Mouse (Mus musculus) lung, adult 2 months (tissue): ENCODE data around the gene Cd5l. TPM values are rescaled to one million over a fixed set of nuclear protein-coding genes. Genes with fewer than 3 reads are reported as not detected.

Source experiments
- DNase-seq: peaks from one replicate; pipeline ENCODE4 v3.0.0; 2022
- H3K4me1 ChIP-seq: fragments of 200-500 bp; 2 replicates; pipeline ENCODE4 v1.6.1; 2011; ENCODE audit warnings: low read length; ENCODE audit not compliant: control insufficient read depth, insufficient read depth
- H3K4me3 ChIP-seq: fragments of 200-500 bp; replicated peaks from 2 replicates; pipeline ENCODE3; 2011; ENCODE audit warnings: low read depth, mild to moderate bottlenecking, control low read depth, low read length; ENCODE audit errors: extremely low read depth
- CTCF ChIP-seq: fragments of 200-500 bp; IDR thresholded peaks from 2 replicates; pipeline ENCODE4 v1.5.1; 2011; ENCODE audit warnings: mild to moderate bottlenecking, low read length, control low read depth; ENCODE audit not compliant: insufficient read depth
- POLR2A ChIP-seq: fragments of 200-500 bp; IDR thresholded peaks from 2 replicates; pipeline ENCODE4 v1.6.1; 2011; ENCODE audit warnings: low read depth, mild to moderate bottlenecking, control low read depth, low read length, borderline replicate concordance; ENCODE audit errors: extremely low read depth
- WGBS: fragments of 180-500 bp; shearing (Covaris S2); methylation state at CpG from one replicate; pipeline ENCODE4 v1.1.7; 2018; 5-methylcytosine and 5-hydroxymethylcytosine counted together
- polyA plus RNA-seq: library from polyadenylated mRNA; depleted of rRNA; stranded (reverse); fragments of >200 nt; gene quantifications from 2 replicates; pipeline ENCODE4 v1.2.3, GENCODE M21; 2012; rRNA removed

The Cd5l gene
- polyA plus RNA-seq, 1 experiment: 2.8 TPM

GRCm38 (mm10) chr3:87399906-87400305 lies 42.2 kb downstream of the Cd5l start:
- no peak for DNase-seq
- TF ChIP-seq CTCF: no peak
- TF ChIP-seq POLR2A: no peak
- no peak overlapping the region for H3K4me3 ChIP-seq
- no peaks in the 10 kb centered on the region for H3K4me1 ChIP-seq
- 82% methylated on average over 4 of the region's 4 CpGs for WGBS

- DNase-seq: no peak
- Histone ChIP-seq H3K4me3 (no peak overlapping the region), H3K4me1 (no peaks in the 10 kb centered on the region)
- TF ChIP-seq POLR2A: no peak
- TF ChIP-seq CTCF: no peak
- WGBS: 33% methylated on average over 5 of the region's 5 CpGs
Observed at GRCm38 (mm10) chr3:87401321-87401720, 43.6 kb downstream of the Cd5l start.

- Histone ChIP-seq H3K4me1 (no peaks in the 10 kb centered on the region), H3K4me3 (no peak overlapping the region)
- TF ChIP-seq CTCF (peak; percentile 54), POLR2A (no peak)
- DNase-seq: no peak
- WGBS: 15% methylated on average over 4 of the region's 4 CpGs
Observed at GRCm38 (mm10) chr3:87408171-87408570, 50.5 kb downstream of the Cd5l start.

- H3K4me1 ChIP-seq: no peaks in the 10 kb centered on the region
- WGBS: 85% methylated on average over 4 of the region's 4 CpGs
- no peak for DNase-seq
- no peak overlapping the region for H3K4me3 ChIP-seq
- no peak for TF ChIP-seq CTCF
- TF ChIP-seq POLR2A: no peak
Observed at GRCm38 (mm10) chr3:87409196-87409935, 51.7 kb downstream of the Cd5l start.

- DNase-seq: no peak
- no peaks in the 10 kb centered on the region for H3K4me1 ChIP-seq
- WGBS: 74% methylated on average over 6 of the region's 6 CpGs
- no peak for TF ChIP-seq POLR2A
- no peak for TF ChIP-seq CTCF
- no peak overlapping the region for H3K4me3 ChIP-seq
Observed at GRCm38 (mm10) chr3:87410605-87411004, 52.9 kb downstream of the Cd5l start.

GRCm38 (mm10) chr3:87411150-87411549 lies 53.5 kb downstream of the Cd5l start:
- TF ChIP-seq POLR2A (no peak), CTCF (peak; percentile 51)
- peak; percentile 30 for DNase-seq
- H3K4me3 ChIP-seq: no peak overlapping the region
- no peaks in the 10 kb centered on the region for H3K4me1 ChIP-seq
- WGBS: 16% methylated on average over 12 of the region's 12 CpGs

- DNase-seq: no peak
- H3K4me3 ChIP-seq: no peak overlapping the region
- H3K4me1 ChIP-seq: no peaks in the 10 kb centered on the region; the same call in 1 of the 2 replicates
- WGBS: 66% methylated on average over 1 of the region's 1 CpGs
- TF ChIP-seq CTCF (no peak), POLR2A (no peak)
Observed at GRCm38 (mm10) chr3:87420645-87421044, 63.0 kb downstream of the Cd5l start.

Other genes with a start within 250 kb of the Cd5l start
- gene Kirrel, start 183.1 kb upstream of the Cd5l start, polyA plus RNA-seq: 10.5 and 14.4 TPM in 2 replicates
- gene Fcrls, start 94.1 kb upstream of the Cd5l start, polyA plus RNA-seq: 4.3 and 5.3 TPM in 2 replicates
- 2.1 and 2.6 TPM in 2 replicates for gene Fcrl1, start 18.5 kb downstream of the Cd5l start, polyA plus RNA-seq
- 0.14 and 0.18 TPM in 2 replicates for gene Fcrl5, start 77.9 kb downstream of the Cd5l start, polyA plus RNA-seq
- gene Etv3, start 167.5 kb downstream of the Cd5l start, polyA plus RNA-seq: 16.7 and 17.8 TPM in 2 replicates